Mouse (Mus musculus) adrenal gland, adult 8-10 months (tissue): ENCODE data around the gene Dyrk2. TPM values are rescaled to one million over a fixed set of nuclear protein-coding genes. Genes with fewer than 3 reads are reported as not detected.

Experiments
- DNase-seq: peaks from one replicate; pipeline ENCODE4 v3.0.0; 2022
- total RNA-seq, 4 experiments: library from RNA; stranded (reverse); gene quantifications; 2 replicates each; pipeline ENCODE4 v1.2.4; 2022

Gene Dyrk2
- total RNA-seq, 4 experiments from 2014 or later, result 16.1 to 34.9 (median 26.4) TPM

DNA sequence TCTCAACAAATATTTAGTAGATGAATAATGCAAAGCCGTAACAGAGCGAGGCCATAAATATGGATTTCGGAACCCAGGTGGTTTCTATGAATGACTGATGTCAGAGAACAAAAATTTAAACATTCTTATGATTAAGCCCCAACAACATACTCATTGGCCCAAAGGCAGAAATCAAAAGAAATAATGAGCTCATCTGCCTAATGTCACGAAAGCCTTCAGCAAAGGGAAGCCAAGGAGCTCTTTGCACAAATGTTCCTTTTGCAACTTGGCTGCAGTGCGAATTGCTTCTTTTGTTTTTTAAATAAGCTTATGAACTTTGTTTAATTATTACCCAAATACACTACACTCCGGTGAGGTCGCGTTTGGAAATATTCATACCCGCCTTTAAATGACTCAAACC, 29.4 kb downstream of the Dyrk2 start:
- no peak for DNase-seq

DNA sequence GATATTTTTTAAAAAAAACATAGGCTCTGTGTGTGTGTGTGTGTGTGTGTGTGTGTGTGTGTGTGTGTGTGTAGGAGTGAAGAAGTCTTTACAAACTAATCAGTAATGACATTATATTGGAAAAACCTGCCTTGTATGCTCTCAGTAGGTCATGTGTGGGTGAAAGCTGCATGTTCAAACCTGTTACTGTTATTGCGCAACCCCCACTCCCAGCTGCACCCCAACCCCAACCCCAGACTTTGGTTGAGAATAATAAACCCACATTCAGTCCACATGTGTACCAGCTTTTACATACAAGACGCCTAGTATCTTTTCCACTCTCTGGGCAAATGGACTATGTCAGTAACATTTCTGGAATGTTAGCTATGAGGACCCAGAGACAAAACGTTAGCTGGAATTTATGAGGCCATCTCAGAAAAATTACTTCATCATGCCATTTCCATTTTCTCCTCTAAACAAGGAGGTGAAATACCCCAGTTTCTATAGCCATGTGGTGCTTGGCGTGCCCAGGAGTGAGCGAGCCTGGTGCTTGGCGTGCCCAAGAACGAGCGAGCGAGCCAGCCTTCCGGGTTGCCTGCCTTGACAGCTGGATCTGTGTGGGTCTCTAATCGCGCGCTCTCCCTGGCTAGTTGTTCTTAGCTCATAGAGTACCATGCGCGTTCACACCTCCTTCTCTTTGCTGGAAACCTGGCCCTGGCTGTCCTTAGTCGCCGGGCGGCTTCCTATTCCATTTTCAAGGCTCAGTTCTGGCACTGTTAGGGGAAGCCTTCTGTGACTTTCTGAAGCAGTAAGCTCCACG, 30.5 kb downstream of the Dyrk2 start:
- no peak for DNase-seq

DNA sequence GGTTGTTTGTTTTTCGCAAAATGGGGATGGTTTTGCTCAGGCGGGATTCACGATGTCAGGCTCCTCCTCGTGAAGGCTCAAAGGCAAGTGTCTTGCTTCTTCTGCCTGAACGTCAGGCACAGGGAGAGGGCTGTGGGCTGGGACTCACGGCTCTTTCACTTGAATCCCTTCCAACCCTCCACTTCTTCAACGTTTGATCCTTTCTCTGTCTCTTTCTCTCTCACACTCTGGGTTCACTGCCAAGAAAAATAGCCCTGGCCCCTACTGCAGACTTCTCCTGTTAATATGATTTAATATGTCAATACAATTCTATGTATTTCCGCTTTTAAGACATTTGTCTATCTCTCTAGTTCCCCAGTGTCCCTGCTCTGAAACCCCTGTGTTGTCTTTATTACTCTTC, 32.4 kb downstream of the Dyrk2 start:
- DNase-seq, result no peak

DNA sequence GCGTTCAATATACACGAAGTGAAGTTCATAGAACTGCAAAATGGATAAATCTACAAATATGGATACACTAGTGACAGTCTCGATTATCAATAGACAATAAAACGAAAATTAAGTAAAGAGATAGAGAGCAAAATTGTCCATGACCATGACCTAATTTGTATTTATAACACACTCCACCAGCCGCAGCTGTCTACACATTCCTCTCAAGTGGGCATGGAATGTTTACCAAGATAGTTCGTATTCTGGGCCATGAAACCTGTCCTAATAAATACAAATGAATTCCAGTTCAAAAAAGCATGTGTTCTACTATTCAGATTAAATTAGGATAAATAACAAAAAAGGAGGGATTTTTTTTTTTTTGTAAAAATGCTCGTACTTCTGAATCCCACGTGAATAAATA, 38.8 kb downstream of the Dyrk2 start:
- no peak for DNase-seq

DNA sequence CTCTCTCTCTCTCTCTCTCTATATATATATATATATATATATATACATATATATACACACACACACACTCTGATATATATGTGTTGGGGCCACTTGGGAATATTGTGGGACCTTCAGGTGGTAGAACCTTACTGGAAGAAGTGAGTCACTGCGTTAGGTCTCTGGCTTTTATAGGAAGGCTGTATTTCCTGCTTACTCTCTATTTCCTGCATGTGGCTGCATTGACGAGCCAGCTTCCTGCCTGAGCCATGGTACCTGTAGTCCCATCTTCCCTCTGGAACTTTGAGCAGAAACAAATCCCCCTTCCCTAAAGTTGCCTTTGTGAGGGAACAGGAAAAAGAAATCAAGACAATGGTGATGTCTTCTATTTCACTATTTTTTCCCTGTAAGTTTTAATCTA, 40.4 kb downstream of the Dyrk2 start:
- DNase-seq, result no peak

DNA sequence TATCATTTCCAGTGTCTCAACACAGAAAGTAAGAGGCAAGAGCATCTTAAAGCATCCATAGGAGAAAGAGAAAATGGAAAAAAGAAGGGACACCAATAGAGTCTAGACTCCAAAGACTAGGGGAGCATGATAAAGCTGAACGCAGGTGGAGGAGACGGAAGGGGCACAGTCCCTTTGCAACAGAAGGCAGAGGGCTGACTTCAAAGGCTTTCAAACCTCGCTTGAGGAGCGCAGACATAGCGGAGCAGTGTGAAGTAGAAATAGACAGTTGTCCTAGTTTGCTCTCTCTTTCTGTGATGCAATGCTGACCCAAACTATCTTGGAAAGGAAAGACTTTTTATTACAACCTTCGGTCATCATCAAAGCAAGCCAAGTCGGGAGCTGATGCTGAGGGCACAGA, 42.9 kb downstream of the Dyrk2 start:
- DNase-seq, result no peak

DNA sequence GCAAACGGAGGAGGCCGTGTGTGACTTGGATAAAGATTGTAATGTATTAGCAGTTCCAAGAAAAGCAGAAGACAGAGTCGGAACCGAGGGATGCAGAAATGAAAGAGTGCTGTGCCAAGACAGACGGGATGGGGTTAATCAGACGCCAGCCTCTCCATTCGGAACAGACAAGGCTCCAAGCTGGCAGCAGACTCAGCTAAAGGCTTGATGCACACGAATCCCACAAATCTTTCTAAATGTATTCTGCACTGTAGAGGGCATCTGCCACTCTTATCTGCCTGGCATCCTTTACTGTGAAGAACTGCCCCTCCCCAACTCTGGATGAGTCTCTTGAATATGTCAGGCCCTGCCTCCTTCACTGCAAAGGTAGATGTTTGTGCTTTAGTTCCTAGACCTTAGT, 45.2 kb downstream of the Dyrk2 start:
- DNase-seq, result no peak

DNA sequence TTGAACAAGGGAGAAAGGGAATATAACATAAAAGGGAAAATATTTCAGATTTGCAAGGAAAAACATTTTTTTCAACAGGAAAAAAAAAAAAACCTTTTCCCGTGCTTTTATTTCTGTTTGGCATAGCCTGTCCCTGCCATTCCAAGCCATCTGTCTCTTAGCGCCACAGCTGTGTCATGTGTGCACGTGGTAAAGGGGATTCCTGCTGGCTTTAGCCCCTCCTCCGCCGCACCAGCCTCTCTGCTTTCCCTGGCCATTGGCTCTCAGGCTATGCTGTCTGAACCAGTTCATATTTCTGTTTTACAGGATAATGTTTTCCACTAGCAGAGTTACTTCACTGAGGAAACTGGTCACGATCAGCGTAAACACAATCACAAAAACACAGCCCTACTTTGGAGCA, 49.1 kb downstream of the Dyrk2 start:
- DNase-seq, result no peak

DNA sequence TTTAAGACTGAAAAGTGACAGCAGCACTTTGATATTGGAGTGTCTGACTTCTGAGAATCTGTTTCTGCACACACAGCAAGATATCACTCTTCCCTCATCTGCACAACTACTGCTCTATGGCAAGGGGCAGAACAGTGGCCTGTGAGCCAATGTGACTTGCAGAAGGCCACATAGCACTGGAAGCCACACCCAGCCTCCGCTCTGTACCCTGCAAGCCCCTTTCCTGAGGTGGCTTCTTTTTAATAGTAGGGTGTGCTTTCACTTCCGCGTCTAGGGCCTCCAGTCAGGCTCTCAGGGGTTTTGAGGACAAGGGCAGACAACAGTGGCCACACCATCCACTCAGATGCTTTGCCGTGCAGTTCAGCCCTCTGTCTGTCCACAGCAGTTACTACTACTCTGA, 50.2 kb downstream of the Dyrk2 start:
- DNase-seq, result no peak

DNA sequence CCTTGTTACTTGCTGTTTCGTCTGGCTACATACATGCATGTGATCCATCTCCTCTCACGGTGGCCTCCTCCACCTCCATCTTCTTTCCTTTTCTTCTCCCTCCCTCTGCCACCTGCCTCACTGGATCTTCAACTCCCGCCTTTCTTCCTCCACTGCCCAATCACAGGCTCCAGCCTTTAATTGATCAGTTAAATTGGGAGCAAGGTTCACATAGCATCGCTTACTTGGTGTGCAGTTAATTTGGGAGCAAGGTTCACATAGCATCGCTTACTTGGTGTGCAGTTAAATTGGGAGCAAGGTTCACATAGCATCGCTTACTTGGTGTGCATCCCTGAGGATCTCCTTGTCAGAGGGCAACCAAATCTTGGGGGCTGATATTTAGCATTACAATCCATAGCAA, 52.9 kb downstream of the Dyrk2 start:
- no peak for DNase-seq

DNA sequence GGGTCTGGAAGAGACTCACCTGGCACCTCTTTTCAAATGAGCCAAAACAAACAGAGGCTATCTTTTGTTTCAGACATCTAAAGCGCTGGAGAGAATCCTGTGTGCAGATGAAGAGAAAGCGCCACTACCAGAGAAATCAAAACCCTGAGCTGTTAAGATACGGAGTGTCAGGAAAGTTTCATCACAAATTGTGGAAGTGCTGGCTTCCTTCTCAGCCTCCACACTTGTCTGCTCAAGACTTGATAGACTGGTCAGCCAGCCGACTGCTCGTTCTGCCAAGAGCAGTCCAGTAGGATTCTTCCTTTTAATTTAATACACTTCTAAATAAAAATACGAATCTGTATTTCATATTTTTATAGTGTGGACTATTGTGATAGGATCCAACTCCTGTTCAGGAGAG, 58.1 kb downstream of the Dyrk2 start:
- DNase-seq, result no peak

DNA sequence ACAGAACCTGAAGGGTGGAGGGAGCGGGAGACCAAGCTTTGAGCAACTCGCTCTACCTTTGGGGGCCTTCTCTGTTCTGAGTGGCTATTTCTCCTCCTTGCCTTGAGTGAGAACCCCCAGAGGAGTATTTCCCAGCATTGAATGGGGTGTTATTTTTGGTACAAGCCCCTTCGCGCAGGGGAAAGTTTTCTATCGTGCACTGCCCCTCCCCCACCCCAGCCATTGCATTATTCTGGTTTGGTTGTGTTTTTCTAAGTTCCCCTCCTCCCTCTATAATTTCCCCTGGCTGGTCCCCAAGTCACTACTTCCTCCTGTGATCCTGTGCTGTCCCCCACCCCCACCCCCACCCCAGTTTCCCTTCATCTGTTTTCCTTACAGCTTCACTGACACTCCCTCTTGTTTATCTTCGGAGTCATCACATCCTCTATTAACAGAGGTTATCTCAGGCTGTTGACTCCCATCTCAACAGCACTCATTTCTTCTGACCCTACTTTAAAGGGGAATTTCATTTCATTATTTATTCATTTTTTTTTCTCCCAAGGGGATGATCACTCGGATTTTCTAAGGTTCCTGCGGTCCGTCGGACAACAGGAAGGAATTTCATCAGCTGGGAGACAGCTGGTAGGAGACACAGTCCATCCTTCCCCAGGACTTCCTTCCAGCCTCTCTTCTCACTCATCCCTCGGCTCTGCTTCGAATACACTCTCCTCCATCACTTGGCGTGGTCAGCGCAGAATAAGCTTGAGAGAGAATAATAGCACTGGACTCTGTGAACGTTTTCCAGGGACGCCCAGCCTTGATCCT, 58.9 kb downstream of the Dyrk2 start:
- DNase-seq, result no peak
